Mouse (Mus musculus): Measurements from ENCODE around the gene Ppp1ca. TPM values are rescaled to one million over a fixed set of nuclear protein-coding genes. Genes with fewer than 3 reads are reported as not detected.

Ppp1ca gene
- polyA plus RNA-seq, 1 experiment from 2014 or later, result 929 TPM

GRCm38 (mm10) chr19:4201291-4201909 lies 9.5 kb downstream of the Ppp1ca start, which contains the start of gene Rad9a:
Rad9a (minus strand) TSS chr19:4201662.
- Histone ChIP-seq H3K36me3 (ENCODE audit: control insufficient read depth, insufficient read depth, low read length) (peaks cover 11% of the 10 kb centered on the region), H3K4me2 (peak within 1 kb of the TSS; percentile 64), H3K4me3 (ENCODE audit: low read depth, low read length) (peak within 1 kb of the TSS; percentile 54), H3K9ac (ENCODE audit: low read length) (peak within 1 kb of the TSS; percentile 67), H3K27ac (ENCODE audit: low read depth, low read length) (no peak within 1 kb of the TSS), H3K9me3 (ENCODE audit: control insufficient read depth, low read length) (no peaks in the 10 kb centered on the region), H3K4me1 (ENCODE audit: control insufficient read depth, insufficient read depth, low read length) (peaks cover 18% of the 10 kb centered on the region), H3K27me3 (ENCODE audit: control insufficient read depth, insufficient read depth, low read length) (peaks cover 2% of the 10 kb centered on the region; the same call in 1 of the 2 replicates)
- ATAC-seq (ENCODE audit: low FRiP score) (peak; percentile 87), DNase-seq (ENCODE audit: low spot score, missing footprints) (peak; percentile 98)
- WGBS, result under 1% methylated on average over 34 of the region's 34 CpGs

- Histone ChIP-seq H3K9ac (ENCODE audit: low read length) (peak overlapping the region; percentile 56), H3K27ac (ENCODE audit: low read depth, low read length) (no peak overlapping the region), H3K9me3 (ENCODE audit: control insufficient read depth, low read length) (no peaks in the 10 kb centered on the region), H3K27me3 (ENCODE audit: control insufficient read depth, insufficient read depth, low read length) (peaks cover 2% of the 10 kb centered on the region; the same call in 1 of the 2 replicates), H3K4me3 (ENCODE audit: low read depth, low read length) (peak overlapping the region; percentile 54), H3K4me2 (peak overlapping the region; percentile 64), H3K36me3 (ENCODE audit: control insufficient read depth, insufficient read depth, low read length) (peaks cover 6% of the 10 kb centered on the region; the same call in 1 of the 2 replicates), H3K4me1 (ENCODE audit: control insufficient read depth, insufficient read depth, low read length) (peaks cover 18% of the 10 kb centered on the region)
- ATAC-seq (ENCODE audit: low FRiP score) (peak; percentile 28; the same call in 1 of the 2 replicates), DNase-seq (ENCODE audit: low spot score, missing footprints) (no peak)
- 30% methylated on average over 7 of the region's 7 CpGs for WGBS
Measured at GRCm38 (mm10) chr19:4202149-4202548, 10.3 kb downstream of the Ppp1ca start.

- Histone ChIP-seq H3K27ac (ENCODE audit: low read depth, low read length) (no peak overlapping the region), H3K9me3 (ENCODE audit: control insufficient read depth, low read length) (no peaks in the 10 kb centered on the region), H3K27me3 (ENCODE audit: control insufficient read depth, insufficient read depth, low read length) (peaks cover 2% of the 10 kb centered on the region; the same call in 1 of the 2 replicates), H3K4me3 (ENCODE audit: low read depth, low read length) (no peak overlapping the region), H3K4me1 (ENCODE audit: control insufficient read depth, insufficient read depth, low read length) (peaks cover 18% of the 10 kb centered on the region), H3K4me2 (no peak overlapping the region), H3K9ac (ENCODE audit: low read length) (no peak overlapping the region), H3K36me3 (ENCODE audit: control insufficient read depth, insufficient read depth, low read length) (peaks cover 3% of the 10 kb centered on the region; the same call in 1 of the 2 replicates)
- no peak for DNase-seq (ENCODE audit: low spot score, missing footprints)
- WGBS, result 69% methylated on average over 3 of the region's 3 CpGs
- ATAC-seq (ENCODE audit: low FRiP score), result no peak
Measured at GRCm38 (mm10) chr19:4203148-4203547, 11.3 kb downstream of the Ppp1ca start.

GRCm38 (mm10) chr19:4203604-4204326 lies 11.9 kb downstream of the Ppp1ca start:
- H3K9me3 ChIP-seq (ENCODE audit: control insufficient read depth, low read length), result no peaks in the 10 kb centered on the region
- no peak overlapping the region for H3K27ac ChIP-seq (ENCODE audit: low read depth, low read length)
- ATAC-seq (ENCODE audit: low FRiP score), result no peak
- peaks cover 3% of the 10 kb centered on the region; the same call in 1 of the 2 replicates for H3K36me3 ChIP-seq (ENCODE audit: control insufficient read depth, insufficient read depth, low read length)
- H3K4me3 ChIP-seq (ENCODE audit: low read depth, low read length), result no peak overlapping the region
- peaks cover 18% of the 10 kb centered on the region for H3K4me1 ChIP-seq (ENCODE audit: control insufficient read depth, insufficient read depth, low read length)
- DNase-seq (ENCODE audit: low spot score, missing footprints), result no peak
- H3K9ac ChIP-seq (ENCODE audit: low read length), result no peak overlapping the region
- H3K27me3 ChIP-seq (ENCODE audit: control insufficient read depth, insufficient read depth, low read length), result peaks cover 2% of the 10 kb centered on the region; the same call in 1 of the 2 replicates
- WGBS, result 62% methylated on average over 13 of the region's 13 CpGs
- H3K4me2 ChIP-seq, result no peak overlapping the region

GRCm38 (mm10) chr19:4204889-4205288 lies 13.0 kb downstream of the Ppp1ca start:
- H3K4me2 ChIP-seq, result no peak overlapping the region
- no peak overlapping the region for H3K9ac ChIP-seq (ENCODE audit: low read length)
- no peak for DNase-seq (ENCODE audit: low spot score, missing footprints)
- no peak overlapping the region for H3K4me3 ChIP-seq (ENCODE audit: low read depth, low read length)
- H3K27ac ChIP-seq (ENCODE audit: low read depth, low read length), result no peak overlapping the region
- peaks cover 18% of the 10 kb centered on the region for H3K4me1 ChIP-seq (ENCODE audit: control insufficient read depth, insufficient read depth, low read length)
- no peak for ATAC-seq (ENCODE audit: low FRiP score)
- WGBS, result 66% methylated on average over 4 of the region's 4 CpGs
- H3K27me3 ChIP-seq (ENCODE audit: control insufficient read depth, insufficient read depth, low read length), result peaks cover 2% of the 10 kb centered on the region; the same call in 1 of the 2 replicates
- no peaks in the 10 kb centered on the region for H3K9me3 ChIP-seq (ENCODE audit: control insufficient read depth, low read length)
- H3K36me3 ChIP-seq (ENCODE audit: control insufficient read depth, insufficient read depth, low read length), result peaks cover 3% of the 10 kb centered on the region; the same call in 1 of the 2 replicates

GRCm38 (mm10) chr19:4206971-4207370 lies 15.1 kb downstream of the Ppp1ca start:
- ATAC-seq (ENCODE audit: low FRiP score), result peak; percentile 57; the same call in 1 of the 2 replicates
- no peak overlapping the region for H3K4me3 ChIP-seq (ENCODE audit: low read depth, low read length)
- WGBS, result 0% methylated on average over 2 of the region's 2 CpGs
- no peak overlapping the region for H3K27ac ChIP-seq (ENCODE audit: low read depth, low read length)
- peaks cover 4% of the 10 kb centered on the region for H3K27me3 ChIP-seq (ENCODE audit: control insufficient read depth, insufficient read depth, low read length)
- no peak overlapping the region for H3K4me2 ChIP-seq
- no peaks in the 10 kb centered on the region for H3K9me3 ChIP-seq (ENCODE audit: control insufficient read depth, low read length)
- peaks cover 7% of the 10 kb centered on the region for H3K4me1 ChIP-seq (ENCODE audit: control insufficient read depth, insufficient read depth, low read length)
- DNase-seq (ENCODE audit: low spot score, missing footprints), result peak; percentile 94
- H3K36me3 ChIP-seq (ENCODE audit: control insufficient read depth, insufficient read depth, low read length), result no peaks in the 10 kb centered on the region
- no peak overlapping the region for H3K9ac ChIP-seq (ENCODE audit: low read length)

- Histone ChIP-seq H3K36me3 (ENCODE audit: control insufficient read depth, insufficient read depth, low read length) (no peaks in the 10 kb centered on the region), H3K4me2 (no peak overlapping the region), H3K27me3 (ENCODE audit: control insufficient read depth, insufficient read depth, low read length) (peaks cover 14% of the 10 kb centered on the region), H3K4me1 (ENCODE audit: control insufficient read depth, insufficient read depth, low read length) (peaks cover 7% of the 10 kb centered on the region), H3K27ac (ENCODE audit: low read depth, low read length) (no peak overlapping the region), H3K4me3 (ENCODE audit: low read depth, low read length) (no peak overlapping the region), H3K9me3 (ENCODE audit: control insufficient read depth, low read length) (no peaks in the 10 kb centered on the region), H3K9ac (ENCODE audit: low read length) (no peak overlapping the region)
- WGBS, result 77% methylated on average over 5 of the region's 5 CpGs
- ATAC-seq (ENCODE audit: low FRiP score), result no peak
- DNase-seq (ENCODE audit: low spot score, missing footprints), result no peak
Measured at GRCm38 (mm10) chr19:4208563-4208962, 16.7 kb downstream of the Ppp1ca start.

GRCm38 (mm10) chr19:4211891-4212588 lies 20.2 kb downstream of the Ppp1ca start:
- Histone ChIP-seq H3K27ac (ENCODE audit: low read depth, low read length) (no peak overlapping the region), H3K27me3 (ENCODE audit: control insufficient read depth, insufficient read depth, low read length) (peaks cover 47% of the 10 kb centered on the region)

More at GRCm38 (mm10) chr19:4211891-4212588, 20.2 kb downstream of the Ppp1ca start:
- Histone ChIP-seq H3K9me3 (ENCODE audit: control insufficient read depth, low read length) (no peaks in the 10 kb centered on the region), H3K36me3 (ENCODE audit: control insufficient read depth, insufficient read depth, low read length) (no peaks in the 10 kb centered on the region), H3K4me3 (ENCODE audit: low read depth, low read length) (no peak overlapping the region), H3K4me1 (ENCODE audit: control insufficient read depth, insufficient read depth, low read length) (peaks cover 25% of the 10 kb centered on the region), H3K9ac (ENCODE audit: low read length) (no peak overlapping the region), H3K4me2 (no peak overlapping the region)
- no peak for ATAC-seq (ENCODE audit: low FRiP score)
- WGBS, result 16% methylated on average over 4 of the region's 4 CpGs
- DNase-seq (ENCODE audit: low spot score, missing footprints), result no peak
